Mouse (Mus musculus): Measurements from ENCODE around the gene Arhgap33.
"Not testable (repeated sequence)": the region's sequence is repeated elsewhere in the genome, so short reads cannot be mapped to it uniquely, and the experiment has no call there.

The Arhgap33 gene

DNA sequence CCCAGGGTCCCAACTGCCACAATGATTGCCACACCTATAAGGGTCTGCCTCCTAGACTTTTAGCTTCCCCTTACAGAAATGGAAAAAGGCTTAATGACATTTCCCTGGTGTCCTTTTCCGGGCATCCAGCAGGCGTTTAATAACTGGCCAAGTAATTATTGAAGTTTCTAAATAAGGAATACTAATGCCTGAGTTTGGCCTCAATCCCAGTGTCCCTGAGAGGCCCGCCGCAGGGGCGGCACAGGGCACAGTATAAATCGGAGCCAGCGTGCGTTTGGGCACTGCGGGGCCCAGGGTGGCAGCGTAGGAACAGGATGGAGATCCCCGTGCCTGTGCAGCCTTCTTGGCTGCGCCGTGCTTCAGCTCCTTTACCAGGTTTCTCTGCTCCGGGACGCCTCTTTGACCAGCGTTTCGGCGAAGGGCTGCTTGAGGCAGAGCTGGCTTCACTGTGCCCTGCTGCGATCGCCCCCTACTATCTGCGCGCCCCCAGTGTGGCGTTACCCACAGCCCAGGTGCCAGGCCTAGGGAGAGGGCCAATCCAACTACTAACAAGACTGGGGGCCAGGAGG is 18.2 kb upstream of the Arhgap33 start:
- DNase-seq (ENCODE audit: low read depth, low spot score) = no peak

DNA sequence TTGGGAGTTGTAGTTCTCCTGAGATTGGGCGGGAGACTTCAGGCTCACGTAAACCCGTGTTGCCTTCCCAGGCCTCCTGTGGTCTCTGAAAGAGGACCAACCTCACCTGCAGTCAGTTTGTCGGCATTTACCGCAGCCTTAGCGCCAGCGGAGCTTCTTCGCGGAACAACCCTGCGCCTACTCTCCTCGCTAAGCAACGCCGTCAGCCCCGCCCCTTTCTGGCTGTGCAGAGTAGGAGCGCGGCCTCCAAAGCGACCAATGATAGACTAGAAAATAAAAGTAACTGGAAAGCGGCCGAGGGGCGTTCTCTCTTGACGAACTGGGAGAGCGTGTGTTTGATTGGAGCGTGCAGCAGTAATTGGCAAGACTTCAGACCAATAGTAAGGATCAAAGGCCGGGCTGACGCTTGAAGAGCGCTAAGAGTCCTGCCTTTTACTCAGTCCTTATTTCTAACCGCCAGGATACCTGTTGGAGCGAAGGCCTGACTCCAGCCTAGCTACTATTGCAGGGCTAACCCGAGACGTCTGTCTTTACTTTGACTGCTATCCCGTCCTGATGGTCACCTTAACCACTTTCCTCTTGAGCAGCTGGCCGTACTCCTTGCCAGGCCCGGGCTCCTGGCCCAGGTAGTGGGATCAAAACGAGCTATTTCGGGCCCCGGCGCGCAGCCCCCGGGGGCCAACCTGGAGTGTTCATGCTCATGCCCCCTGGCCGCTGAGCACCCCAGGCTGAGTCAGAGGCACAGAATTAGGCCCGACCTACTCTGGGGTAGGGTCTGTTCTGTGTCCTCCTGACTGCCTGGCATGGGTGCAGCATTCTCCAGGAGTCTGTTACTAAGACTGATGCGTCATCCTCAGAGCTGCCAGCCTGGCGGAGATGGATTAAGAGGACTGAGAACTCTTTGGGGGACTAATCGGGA is 17.5 kb upstream of the Arhgap33 start, which contains the start of the genes Hspb6 and Proser3:
Gene Hspb6, plus strand, starts transcription at position 77 of the 919 bp plus-strand sequence.
Gene Proser3, minus strand, starts transcription at position 198 of the 919 bp plus-strand sequence.
- peak; percentile 99 for DNase-seq (ENCODE audit: low read depth, low spot score)

DNA sequence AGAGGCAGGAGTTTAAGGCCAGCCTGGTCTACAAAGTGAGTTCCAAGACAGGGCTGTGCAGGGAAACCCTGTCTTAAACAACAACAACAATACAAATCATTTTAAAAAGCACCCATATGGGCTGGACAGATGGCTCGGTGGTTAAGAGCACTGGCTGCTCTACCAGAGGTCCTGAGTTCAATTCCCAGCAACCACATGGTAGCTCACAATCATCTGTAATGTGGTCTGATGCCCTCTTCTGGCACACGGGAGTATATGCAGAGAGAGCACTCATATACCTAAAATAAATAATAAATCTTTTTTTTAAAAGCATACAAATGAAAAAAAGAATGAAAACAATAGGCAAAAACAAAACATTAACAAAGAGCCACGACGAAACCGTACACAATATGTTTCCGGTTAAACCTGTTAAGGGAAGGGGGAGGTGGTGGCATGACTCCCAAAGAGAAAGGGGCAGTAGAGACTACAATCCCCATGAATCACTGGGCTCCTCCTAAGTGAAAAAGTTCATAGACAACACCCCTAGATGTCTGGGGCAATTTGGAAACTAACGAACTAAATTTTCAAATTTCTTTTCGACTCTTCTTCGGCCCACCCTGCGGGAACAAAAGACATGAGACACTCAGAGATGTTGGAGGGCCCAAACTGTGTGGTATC is 16.7 kb upstream of the Arhgap33 start:
- no peak for DNase-seq (ENCODE audit: low read depth, low spot score)

- DNase-seq (ENCODE audit: low read depth, low spot score) = no peak
These were observed 15.7 kb upstream of the Arhgap33 start for GRCm38 (mm10) chr7:30550603-30551002.

DNA sequence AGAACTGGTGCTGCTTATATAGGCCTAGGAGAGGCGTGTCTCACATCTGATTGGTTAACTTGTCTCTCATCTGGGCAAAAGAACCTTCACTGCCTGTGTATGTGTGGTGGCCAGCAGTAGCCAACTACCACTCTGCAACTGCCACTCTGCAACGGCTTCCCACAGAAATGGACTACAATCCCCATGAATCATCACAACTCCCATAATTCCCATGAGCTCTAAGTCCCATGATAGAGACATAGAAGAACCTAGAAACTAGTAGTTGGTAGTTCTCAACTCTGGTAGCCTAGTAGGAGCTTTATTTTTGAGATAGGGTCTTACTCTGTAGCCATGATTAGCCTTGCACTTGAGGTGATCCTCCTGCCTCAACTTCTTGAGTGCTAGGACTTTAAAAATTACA is 15.0 kb upstream of the Arhgap33 start:
- DNase-seq (ENCODE audit: low read depth, low spot score) = no peak

- DNase-seq (ENCODE audit: low read depth, low spot score) = no peak
These were observed 9.5 kb upstream of the Arhgap33 start for GRCm38 (mm10) chr7:30544327-30544726.

- no peak for DNase-seq (ENCODE audit: low read depth, low spot score)
These were observed 5.7 kb upstream of the Arhgap33 start for GRCm38 (mm10) chr7:30540572-30540971.

DNA sequence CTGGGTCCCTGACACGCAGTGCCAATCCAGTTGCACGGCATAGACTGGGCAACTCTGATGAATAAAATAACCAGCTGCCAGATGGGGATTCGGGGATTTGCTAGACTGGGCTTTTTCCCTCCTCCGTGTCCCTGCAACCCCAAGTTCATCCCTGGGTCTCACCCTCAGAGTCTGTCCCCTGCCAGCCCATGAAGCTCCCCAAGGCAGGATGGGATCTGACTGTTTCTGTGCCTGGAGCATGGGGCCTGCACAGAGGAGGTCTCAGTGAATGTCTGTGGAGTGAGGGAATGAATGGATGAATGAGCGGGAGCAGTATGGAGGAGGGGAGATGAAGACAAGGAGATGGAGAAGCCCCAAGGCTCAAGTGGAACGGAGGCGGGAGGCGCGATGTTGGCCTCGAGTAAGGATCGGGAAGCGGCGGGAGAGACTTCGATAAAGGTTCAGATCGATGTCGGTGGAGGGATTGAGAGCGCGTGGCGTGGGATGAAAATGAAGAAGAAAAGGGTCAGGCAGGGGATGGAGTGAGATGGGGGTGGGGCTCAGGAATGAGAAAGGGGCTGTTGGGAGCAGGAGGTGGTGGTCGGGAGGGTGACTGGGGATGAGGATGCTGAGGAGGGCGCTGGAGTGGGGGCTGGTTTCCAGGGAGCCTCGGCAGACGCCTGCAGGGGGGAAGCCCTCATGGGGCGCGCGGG is 773 bp downstream of the Arhgap33 start:
- DNase-seq (ENCODE audit: low read depth, low spot score) = no peak

- no peak for DNase-seq (ENCODE audit: low read depth, low spot score)
These were observed 1.9 kb downstream of the Arhgap33 start for GRCm38 (mm10) chr7:30532931-30533330.

DNA sequence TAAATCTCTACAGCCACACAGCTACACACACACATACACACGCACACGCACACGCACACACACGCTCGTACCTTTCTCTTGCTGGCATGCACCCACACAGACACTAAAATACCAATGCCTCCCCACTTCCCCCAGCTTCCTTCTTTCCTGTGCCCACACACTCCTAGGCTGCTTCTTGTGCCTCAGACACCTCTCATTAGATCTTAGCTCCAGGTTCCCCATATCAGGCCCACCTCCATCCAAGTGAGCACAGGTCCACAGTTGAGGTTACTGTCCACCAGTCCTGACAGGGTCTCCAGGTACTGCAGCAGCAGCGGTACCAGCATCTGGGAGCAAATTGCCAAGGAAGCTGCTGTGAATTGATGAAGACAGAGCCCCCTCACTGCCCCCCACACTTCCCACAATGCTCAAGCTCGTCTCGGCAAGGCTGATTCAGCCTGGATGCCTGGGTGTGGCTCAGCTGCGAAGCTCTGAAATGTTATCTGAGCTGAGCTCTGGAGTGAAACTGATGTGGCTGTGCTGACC is 3.5 kb downstream of the Arhgap33 start:
- DNase-seq (ENCODE audit: low read depth, low spot score) = peak; percentile 93

GRCm38 (mm10) chr7:30526981-30527380 is 7.9 kb downstream of the Arhgap33 start:
- no peak for DNase-seq (ENCODE audit: low read depth, low spot score)

DNA sequence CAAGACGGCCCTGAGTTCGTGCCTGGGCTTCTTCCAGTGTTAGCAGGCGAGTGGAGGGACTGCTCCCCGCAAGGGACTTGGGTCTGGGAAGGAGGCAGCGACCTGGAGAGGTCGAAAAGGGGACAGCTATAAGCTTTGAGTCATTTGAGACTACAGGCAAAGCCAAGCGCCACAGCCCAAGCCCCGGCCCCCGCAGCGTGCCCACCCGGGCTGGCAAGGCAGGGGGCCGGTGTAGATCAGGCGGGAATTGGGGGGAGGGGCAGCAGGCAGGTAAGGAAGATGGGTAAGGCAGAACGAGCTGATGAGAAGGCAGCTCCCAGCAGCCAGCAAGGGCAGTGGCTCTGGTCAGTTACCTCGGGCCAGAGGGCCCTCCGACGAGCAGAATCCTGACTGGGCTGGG is 8.5 kb downstream of the Arhgap33 start:
- DNase-seq (ENCODE audit: low read depth, low spot score) = no peak

DNA sequence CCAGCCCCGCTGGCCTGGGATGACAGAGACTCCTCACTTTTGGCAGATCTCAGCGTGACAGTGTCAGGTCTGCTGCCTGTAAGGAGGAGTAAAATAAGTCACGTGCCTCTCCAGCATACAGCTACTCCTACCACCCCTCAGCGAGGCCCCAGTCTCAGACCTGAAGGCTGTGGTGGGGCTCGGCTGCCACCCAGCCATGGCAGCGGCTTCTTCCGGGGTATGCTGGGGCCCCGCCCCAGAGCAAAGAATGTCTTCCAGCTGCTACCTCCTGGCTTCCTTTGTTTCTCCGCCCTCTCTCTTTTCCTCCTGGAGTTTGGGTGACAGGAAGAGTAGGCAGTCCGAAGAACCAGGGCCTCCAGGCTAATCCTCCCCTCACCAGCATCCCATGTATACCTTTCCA is 8.9 kb downstream of the Arhgap33 start:
- DNase-seq (ENCODE audit: low read depth, low spot score) = no peak

- DNase-seq (ENCODE audit: low read depth, low spot score) = no peak
These were observed 10.4 kb downstream of the Arhgap33 start for GRCm38 (mm10) chr7:30524487-30524886.

GRCm38 (mm10) chr7:30522871-30523270 is 12.0 kb downstream of the Arhgap33 start:
- DNase-seq (ENCODE audit: low read depth, low spot score) = no peak

DNA sequence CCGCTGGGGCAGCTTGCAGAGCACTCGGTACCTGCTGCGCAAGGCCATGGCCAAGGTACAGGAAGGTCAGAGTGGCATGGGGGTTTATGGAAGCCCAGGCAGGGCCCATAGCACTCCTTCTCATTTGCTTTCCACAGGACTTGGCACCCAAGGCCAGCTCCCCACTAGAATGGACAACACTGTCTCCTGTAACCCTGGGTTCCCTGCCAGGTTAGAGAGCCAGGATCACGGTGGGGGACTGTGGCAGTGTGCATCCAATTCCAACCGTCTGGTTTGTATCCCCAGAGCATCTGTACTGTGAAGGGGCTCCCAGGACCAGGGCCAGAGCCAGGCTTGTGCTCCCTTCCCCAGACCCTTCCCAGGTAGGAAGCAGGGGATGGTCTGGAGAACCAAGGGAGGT is 14.0 kb downstream of the Arhgap33 start:
- DNase-seq (ENCODE audit: low read depth, low spot score) = no peak

DNA sequence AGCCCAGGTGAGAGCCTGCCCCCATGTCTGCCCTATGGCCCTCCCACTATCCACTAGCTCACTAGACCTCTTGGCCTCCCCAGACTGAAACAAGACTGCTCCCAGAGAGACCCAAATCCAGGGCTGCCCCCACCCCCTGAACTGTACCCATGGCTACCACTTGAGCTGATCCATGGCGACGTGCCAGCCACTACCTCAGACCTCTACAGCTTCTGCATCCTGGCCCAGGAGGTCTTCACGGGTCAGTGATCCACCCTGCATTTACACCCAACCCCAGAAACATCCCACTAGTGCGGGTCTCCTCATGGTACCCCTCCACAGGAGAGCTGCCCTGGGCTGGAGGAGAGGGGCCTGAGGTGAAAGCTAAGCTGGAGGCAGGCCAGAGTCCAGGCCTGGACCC is 14.5 kb downstream of the Arhgap33 start:
- DNase-seq (ENCODE audit: low read depth, low spot score) = no peak

DNA sequence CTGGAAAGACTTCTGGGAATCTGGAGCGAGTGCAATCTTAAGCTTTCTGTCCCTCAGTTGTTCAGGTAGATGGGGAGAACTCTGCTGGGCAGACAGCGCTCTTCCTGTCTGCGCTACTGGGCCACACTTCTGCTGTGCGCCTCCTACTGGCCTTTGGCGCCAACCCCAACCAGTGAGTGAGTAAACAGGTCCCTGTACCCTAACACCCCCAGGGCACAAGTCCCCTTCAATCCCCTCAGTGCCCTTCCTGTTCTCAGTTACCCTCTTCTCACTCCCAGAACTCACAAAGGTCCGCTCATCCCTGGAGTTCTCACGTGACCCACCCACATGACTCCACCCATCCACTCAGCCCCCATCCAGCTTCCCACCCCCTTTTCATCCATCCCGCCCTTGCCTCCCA is 16.5 kb downstream of the Arhgap33 start:
- no peak for DNase-seq (ENCODE audit: low read depth, low spot score)

DNA sequence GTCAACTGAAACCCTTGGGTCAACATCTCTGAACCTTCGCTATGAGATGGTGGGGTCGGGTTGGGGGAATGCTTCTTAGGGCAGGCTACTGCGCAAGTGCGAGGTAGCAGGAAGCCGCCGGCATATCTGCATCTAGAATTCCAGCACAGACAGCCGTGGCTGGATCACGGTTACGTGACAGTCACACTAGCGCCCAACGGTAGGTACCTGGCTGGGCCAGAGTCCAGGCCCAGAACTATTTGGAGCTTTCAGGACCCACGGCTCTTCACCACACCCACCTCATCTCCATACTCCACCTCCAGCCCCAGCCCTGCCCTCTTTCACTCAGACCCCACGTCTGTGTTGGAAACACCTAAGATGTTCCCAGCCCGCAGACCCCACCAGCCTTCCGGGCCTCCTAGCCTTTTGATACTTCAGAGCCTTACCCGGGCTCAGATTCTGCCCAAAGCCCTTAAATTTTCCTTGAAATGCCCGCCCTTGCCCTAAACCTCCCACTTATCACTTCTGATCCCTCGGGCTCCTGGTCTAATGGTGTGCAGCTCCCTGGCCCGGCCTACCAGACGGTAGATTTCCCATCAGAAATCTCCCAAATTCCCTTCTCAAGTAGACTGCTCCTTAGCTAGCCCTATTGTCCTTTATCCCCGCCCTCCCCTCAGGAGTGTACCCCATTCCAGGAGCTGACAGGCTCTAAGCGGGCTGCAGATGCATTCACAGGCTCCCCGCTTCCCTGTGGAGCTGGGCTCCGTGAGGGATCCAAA is 19.7 kb downstream of the Arhgap33 start:
- DNase-seq (ENCODE audit: low read depth, low spot score) = no peak

- no peak for DNase-seq (ENCODE audit: low read depth, low spot score)
These were observed 26.8 kb downstream of the Arhgap33 start for GRCm38 (mm10) chr7:30508061-30508460.

DNA sequence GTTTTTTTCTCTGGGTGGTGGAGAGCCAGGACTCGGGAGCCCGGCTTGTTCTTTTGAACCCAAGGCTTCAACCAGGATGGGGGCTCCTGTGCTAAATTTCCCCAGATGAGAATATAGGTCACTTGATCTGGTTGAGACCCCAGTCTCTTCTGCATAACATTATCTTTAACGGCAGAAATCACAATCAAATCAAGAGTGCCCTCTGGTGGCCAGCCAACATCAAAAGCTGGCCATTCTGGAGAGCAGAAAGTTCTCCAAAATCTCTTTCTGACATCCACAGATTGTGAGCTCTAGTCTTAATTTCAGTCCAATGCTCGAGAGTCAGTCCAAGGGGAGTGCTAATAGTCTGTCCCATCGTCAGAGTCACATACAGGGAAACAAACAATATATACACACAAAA is 33.7 kb downstream of the Arhgap33 start:
- DNase-seq (ENCODE audit: low read depth, low spot score) = not testable (repeated sequence)

Measured in telencephalon, adult 2 months (tissue).